In the genomic region with DNA sequence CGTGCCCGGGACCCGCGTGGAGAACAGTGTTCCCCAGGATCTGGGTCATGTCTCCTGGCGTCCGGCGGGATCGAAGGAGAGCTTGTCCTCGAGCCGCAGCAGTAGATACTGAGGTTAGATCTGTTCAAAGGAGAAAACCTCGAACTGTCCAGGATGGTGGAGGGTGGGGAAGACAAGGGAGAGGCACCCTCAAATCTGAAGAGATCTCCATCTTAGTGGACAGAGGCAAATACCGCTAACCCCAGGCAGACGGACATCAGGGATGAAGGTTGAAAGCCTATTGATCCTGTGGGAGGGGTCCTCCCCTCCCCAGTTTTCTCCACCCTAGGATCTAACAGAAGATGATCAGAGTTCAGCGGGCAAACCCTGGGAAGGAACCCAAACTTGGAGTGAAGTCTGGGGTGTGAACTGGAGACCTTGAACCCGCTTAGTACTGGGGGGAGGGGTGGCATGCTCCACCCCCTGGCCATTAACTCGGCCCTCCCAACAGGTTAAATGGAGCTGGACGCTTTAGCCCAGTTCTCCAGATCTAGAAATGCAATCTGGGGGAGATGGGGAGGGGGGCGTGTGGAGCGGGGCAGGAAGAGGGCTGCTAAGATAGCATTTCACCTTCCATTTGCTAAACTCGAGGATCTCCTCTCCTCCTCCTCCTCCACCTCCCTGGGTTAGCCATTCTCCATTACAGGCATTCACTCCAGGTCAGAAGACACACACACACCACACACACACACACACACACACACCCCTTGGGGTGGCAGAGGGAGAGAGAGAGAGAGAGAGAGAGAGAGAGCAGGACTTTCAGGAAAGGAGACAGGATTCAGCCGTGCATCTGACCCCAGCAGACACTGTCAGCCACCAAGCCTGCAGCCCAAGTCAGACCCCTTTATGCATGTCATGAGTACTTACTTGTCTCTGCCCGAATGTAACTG, we compare ENCODE assay signal across 8 mouse cellular contexts. TPM values are rescaled to one million over a fixed set of nuclear protein-coding genes. Genes with fewer than 3 reads are reported as not detected.
A peak's percentile ranks its signal among the peaks of the same experiment; 100 is the strongest.
DNase-seq lines count a peak whose midpoint lies in the region; ATAC-seq lines count a peak whose summit lies in the region.

No protein-coding gene starts in this region.

- peak; percentile 43 for ATAC-seq in neural tube, embryonic 11.5 days (ENCODE audit: insufficient read depth, low FRiP score, low TSS enrichment)
- ATAC-seq in forebrain, embryonic 12.5 days (ENCODE audit: low FRiP score) = 0 out of 2 replicates have a peak, but pooled peaks have one; percentile 12
- peak; percentile 25; the same call in 1 of the 2 replicates for ATAC-seq in kidney, embryonic 14.5 days (ENCODE audit: low FRiP score, low TSS enrichment)
- no peak; the same call in 1 of the 2 replicates for ATAC-seq in midbrain, embryonic 14.5 days (ENCODE audit: low FRiP score, low TSS enrichment)
- ATAC-seq in monocyte, adult 5-6 weeks (replicated peaks; ENCODE audit: insufficient number of reproducible peaks, low FRiP score, low TSS enrichment, poor library complexity, severe bottlenecking) = no peak

- WGBS in neural tube, embryonic 11.5 days = 7% methylated on average over 22 of the region's 22 CpGs
- 6% methylated on average over 21 of the region's 22 CpGs for WGBS in forebrain, embryonic 12.5 days
- 3% methylated on average over 22 of the region's 22 CpGs for WGBS in kidney, embryonic 14.5 days
- WGBS in midbrain, embryonic 14.5 days = 4% methylated on average over 22 of the region's 22 CpGs

- DNase-seq in neural tube, embryonic 11.5 days (ENCODE audit: low spot score) = no peak
- no peak for DNase-seq in neural tube, embryonic 10.5 days (ENCODE audit: extremely low spot score, low spot score)
- peak; percentile 9 for DNase-seq in midbrain, embryonic 14.5 days
- no peak for DNase-seq in frontal cortex, postnatal 25 days (ENCODE audit: low spot score in 2 of 2)
- no peak for DNase-seq in left cerebral cortex, postnatal 25 days (ENCODE audit: low spot score in 2 of 2)

- peak overlapping the region; percentile 72 for H3K9ac ChIP-seq in neural tube, embryonic 11.5 days (ENCODE audit: low read length)
- H3K9ac ChIP-seq in forebrain, embryonic 12.5 days = peak overlapping the region; percentile 83
- peak overlapping the region; percentile 74 for H3K9ac ChIP-seq in kidney, embryonic 14.5 days (ENCODE audit: low read depth, low read length)
- peak overlapping the region; percentile 84 for H3K9ac ChIP-seq in midbrain, embryonic 14.5 days (replicated peaks; ENCODE audit: low read length)

- H3K4me3 ChIP-seq in neural tube, embryonic 11.5 days (ENCODE audit: low read depth, low read length) = peak overlapping the region; percentile 61
- H3K4me3 ChIP-seq in forebrain, embryonic 12.5 days (replicated peaks) = peak overlapping the region; percentile 69
- peak overlapping the region; percentile 75 for H3K4me3 ChIP-seq in kidney, embryonic 14.5 days (ENCODE audit: low read length)
- peak overlapping the region; percentile 80 for H3K4me3 ChIP-seq in midbrain, embryonic 14.5 days (replicated peaks; ENCODE audit: low read depth, low read length)

- H3K4me1 ChIP-seq in neural tube, embryonic 11.5 days (ENCODE audit: control insufficient read depth, insufficient read depth, low read length) = peaks cover 10% of the 10 kb centered on the region
- peaks cover 29% of the 10 kb centered on the region for H3K4me1 ChIP-seq in forebrain, embryonic 12.5 days
- peaks cover 37% of the 10 kb centered on the region for H3K4me1 ChIP-seq in kidney, embryonic 14.5 days (ENCODE audit: control insufficient read depth, insufficient read depth, low read length)
- peaks cover 23% of the 10 kb centered on the region for H3K4me1 ChIP-seq in midbrain, embryonic 14.5 days (ENCODE audit: control insufficient read depth, insufficient read depth, low read length)

- no peaks in the 10 kb centered on the region for H3K36me3 ChIP-seq in neural tube, embryonic 11.5 days (ENCODE audit: control insufficient read depth, insufficient read depth, low read length)
- H3K36me3 ChIP-seq in forebrain, embryonic 12.5 days (replicated peaks) = peaks cover 10% of the 10 kb centered on the region; the same call in 1 of the 2 replicates
- H3K36me3 ChIP-seq in kidney, embryonic 14.5 days (ENCODE audit: control insufficient read depth, insufficient read depth, low read length) = peaks cover 4% of the 10 kb centered on the region; the same call in 1 of the 2 replicates
- peaks cover 20% of the 10 kb centered on the region for H3K36me3 ChIP-seq in midbrain, embryonic 14.5 days (ENCODE audit: control insufficient read depth, insufficient read depth, low read length)

- H3K4me2 ChIP-seq in neural tube, embryonic 11.5 days (ENCODE audit: low read depth) = peak overlapping the region; percentile 84
- H3K4me2 ChIP-seq in forebrain, embryonic 12.5 days = peak overlapping the region; percentile 97
- H3K4me2 ChIP-seq in kidney, embryonic 14.5 days (replicated peaks; ENCODE audit: low read depth, low read length) = peak overlapping the region; percentile 99
- H3K4me2 ChIP-seq in midbrain, embryonic 14.5 days (ENCODE audit: low read length) = peak overlapping the region; percentile 70

- H3K27me3 ChIP-seq in neural tube, embryonic 11.5 days (ENCODE audit: control insufficient read depth, insufficient read depth, low read length) = no peaks in the 10 kb centered on the region
- peaks cover 9% of the 10 kb centered on the region; the same call in 1 of the 2 replicates for H3K27me3 ChIP-seq in forebrain, embryonic 12.5 days
- no peaks in the 10 kb centered on the region for H3K27me3 ChIP-seq in kidney, embryonic 14.5 days (ENCODE audit: control insufficient read depth, insufficient read depth, low read length)
- no peaks in the 10 kb centered on the region for H3K27me3 ChIP-seq in midbrain, embryonic 14.5 days (ENCODE audit: control insufficient read depth, insufficient read depth, low read length)

- intact Hi-C loops in left cerebral cortex, postnatal 25 days (cut with DNase I) = no loop called here

- H3K9me3 ChIP-seq in neural tube, embryonic 11.5 days (ENCODE audit: control insufficient read depth, low read length) = no peaks in the 10 kb centered on the region
- H3K9me3 ChIP-seq in forebrain, embryonic 12.5 days = no peaks in the 10 kb centered on the region
- H3K9me3 ChIP-seq in kidney, embryonic 14.5 days (ENCODE audit: control insufficient read depth, low read length) = no peaks in the 10 kb centered on the region
- no peaks in the 10 kb centered on the region for H3K9me3 ChIP-seq in midbrain, embryonic 14.5 days (ENCODE audit: control insufficient read depth, low read length)

- H3K27ac ChIP-seq in neural tube, embryonic 11.5 days (ENCODE audit: low read depth, low read length) = 0 out of 2 replicates have a peak overlapping the region, but pooled peaks have one; percentile 17
- no peak overlapping the region for H3K27ac ChIP-seq in forebrain, embryonic 12.5 days
- H3K27ac ChIP-seq in kidney, embryonic 14.5 days (ENCODE audit: low read depth, low read length) = no peak overlapping the region
- peak overlapping the region; percentile 73 for H3K27ac ChIP-seq in midbrain, embryonic 14.5 days (replicated peaks; ENCODE audit: low read depth, low read length)

RNA-seq across cellular contexts. Expression of gene Sema4g, which starts 0.9 kb away (rescaled TPM):
- 6.6 and 6.7 TPM in 2 replicates for polyA plus RNA-seq in neural tube, embryonic 11.5 days (2014; fragmentation: Nextera tagmentation; extraction: Ambion mirVana)
- polyA plus RNA-seq in forebrain, embryonic 12.5 days (2016; fragmentation: Nextera tagmentation; extraction: Ambion mirVana) = 7.0 and 7.5 TPM in 2 replicates
- 7.0 and 7.2 TPM in 2 replicates for polyA plus RNA-seq in kidney, embryonic 14.5 days (2014; fragmentation: Nextera tagmentation; extraction: Ambion mirVana)
- polyA plus RNA-seq in midbrain, embryonic 14.5 days (2014; fragmentation: Nextera tagmentation; extraction: Ambion mirVana) = 17.6 and 18.6 TPM in 2 replicates
- total RNA-seq in monocyte, adult 5-6 weeks (2017) = 0.29 to 0.39 TPM in 2 of 3 replicates, not detected in the other
- total RNA-seq in left cerebral cortex, postnatal 25 days (2021) = 10 to 100 TPM; 19.7 to 21.6 TPM

RNA-seq across cellular contexts. Expression of gene Twnk, which starts 15.6 kb away (rescaled TPM):
- 16.0 and 16.5 TPM in 2 replicates for polyA plus RNA-seq in neural tube, embryonic 11.5 days (2014; fragmentation: Nextera tagmentation; extraction: Ambion mirVana)
- polyA plus RNA-seq in forebrain, embryonic 12.5 days (2016; fragmentation: Nextera tagmentation; extraction: Ambion mirVana) = 23.5 and 23.9 TPM in 2 replicates
- polyA plus RNA-seq in kidney, embryonic 14.5 days (2014; fragmentation: Nextera tagmentation; extraction: Ambion mirVana) = 19.6 and 19.9 TPM in 2 replicates
- 9.7 and 10.3 TPM in 2 replicates for polyA plus RNA-seq in midbrain, embryonic 14.5 days (2014; fragmentation: Nextera tagmentation; extraction: Ambion mirVana)
- 6.8 to 11.9 TPM (median 8.7 TPM) in 3 replicates for total RNA-seq in monocyte, adult 5-6 weeks (2017)
- total RNA-seq in left cerebral cortex, postnatal 25 days (2021) = 10 to 100 TPM; 14.0 to 15.7 TPM

RNA-seq across cellular contexts. Expression of gene Mrpl43, which starts 16.4 kb away (rescaled TPM):
- polyA plus RNA-seq in neural tube, embryonic 11.5 days (2014; fragmentation: Nextera tagmentation; extraction: Ambion mirVana) = 65.3 and 80.6 TPM in 2 replicates
- polyA plus RNA-seq in forebrain, embryonic 12.5 days (2016; fragmentation: Nextera tagmentation; extraction: Ambion mirVana) = 71.0 and 75.8 TPM in 2 replicates
- 69.9 and 83.2 TPM in 2 replicates for polyA plus RNA-seq in kidney, embryonic 14.5 days (2014; fragmentation: Nextera tagmentation; extraction: Ambion mirVana)
- polyA plus RNA-seq in midbrain, embryonic 14.5 days (2014; fragmentation: Nextera tagmentation; extraction: Ambion mirVana) = 77.8 and 92.4 TPM in 2 replicates
- 32.9 to 51.9 TPM (median 38.9 TPM) in 3 replicates for total RNA-seq in monocyte, adult 5-6 weeks (2017)
- 10 to 100 TPM; 40.2 to 44.2 TPM for total RNA-seq in left cerebral cortex, postnatal 25 days (2021)

RNA-seq across cellular contexts. Expression of gene Lzts2, which starts 24.4 kb away (rescaled TPM):
- polyA plus RNA-seq in neural tube, embryonic 11.5 days (2014; fragmentation: Nextera tagmentation; extraction: Ambion mirVana) = 52.8 and 57.5 TPM in 2 replicates
- polyA plus RNA-seq in forebrain, embryonic 12.5 days (2016; fragmentation: Nextera tagmentation; extraction: Ambion mirVana) = 48.7 and 51.4 TPM in 2 replicates
- polyA plus RNA-seq in kidney, embryonic 14.5 days (2014; fragmentation: Nextera tagmentation; extraction: Ambion mirVana) = 59.1 and 68.2 TPM in 2 replicates
- polyA plus RNA-seq in midbrain, embryonic 14.5 days (2014; fragmentation: Nextera tagmentation; extraction: Ambion mirVana) = 16.1 and 21.5 TPM in 2 replicates
- 1.5 TPM in 1 of 3 replicates, not detected in the others for total RNA-seq in monocyte, adult 5-6 weeks (2017)
- 10 to 100 TPM; 30.8 to 32.2 TPM for total RNA-seq in left cerebral cortex, postnatal 25 days (2021)

RNA-seq across cellular contexts. Expression of gene Pdzd7, which starts 55.7 kb away (rescaled TPM):
- 0.57 and 0.81 TPM in 2 replicates for polyA plus RNA-seq in neural tube, embryonic 11.5 days (2014; fragmentation: Nextera tagmentation; extraction: Ambion mirVana)
- polyA plus RNA-seq in forebrain, embryonic 12.5 days (2016; fragmentation: Nextera tagmentation; extraction: Ambion mirVana) = 0.45 and 0.50 TPM in 2 replicates
- 1.3 and 1.4 TPM in 2 replicates for polyA plus RNA-seq in kidney, embryonic 14.5 days (2014; fragmentation: Nextera tagmentation; extraction: Ambion mirVana)
- 2.4 and 2.8 TPM in 2 replicates for polyA plus RNA-seq in midbrain, embryonic 14.5 days (2014; fragmentation: Nextera tagmentation; extraction: Ambion mirVana)
- not detected in 3 replicates for total RNA-seq in monocyte, adult 5-6 weeks (2017)
- total RNA-seq in left cerebral cortex, postnatal 25 days (2021) = 1 to 10 TPM; 4.2 to 4.6 TPM

Comparison
In these comparisons a context has a peak if more than half of its experiments do, and no peak if none do; other contexts are left out.
1. ATAC-seq: peak in neural tube, embryonic 11.5 days (single experiment), forebrain, embryonic 12.5 days (single experiment) and kidney, embryonic 14.5 days (single experiment); none in midbrain, embryonic 14.5 days (single experiment) and monocyte, adult 5-6 weeks (single experiment).
2. H3K27ac ChIP-seq: peak in neural tube, embryonic 11.5 days (single experiment) and midbrain, embryonic 14.5 days (single experiment); none in forebrain, embryonic 12.5 days (single experiment) and kidney, embryonic 14.5 days (single experiment).
3. Peak in every context shown above with its lines, with median percentiles within 50 percentile points of each other: H3K4me2 ChIP-seq, H3K4me3 ChIP-seq and H3K9ac ChIP-seq.